Mouse (Mus musculus) inflammation-experienced regulatory T-cells, adult 16 weeks (primary cell): ENCODE results near the gene Fgf2. TPM values are rescaled to one million over a fixed set of nuclear protein-coding genes. Genes with fewer than 3 reads are reported as not detected.

Source experiments
- polyA plus RNA-seq: library from polyadenylated mRNA; unstranded; fragments of 100-300 nt; shearing (Covaris generic); gene quantifications from one replicate; pipeline ENCODE4 v1.2.1, GENCODE M21; 2017

The Fgf2 gene
- 5.6 TPM for polyA plus RNA-seq

GRCm38 (mm10) chr3:37348221-37349165 lies at the start of gene Fgf2:
Fgf2 (plus strand) TSS chr3:37348346.

GRCm38 (mm10) chr3:37312370-37312941 lies 35.7 kb upstream of the Fgf2 start, which contains the start of the genes Bbs12 and Cetn4:
Bbs12 (plus strand) TSS chr3:37312554.
Cetn4 (minus strand) TSS chr3:37312708.

GRCm38 (mm10) chr3:37419458-37419991 lies 71.4 kb downstream of the Fgf2 start, which contains the start of gene Spata5:
Spata5 (plus strand) TSS chr3:37419896.

GRCm38 (mm10) chr3:37420072-37420471 lies 71.9 kb downstream of the Fgf2 start, which contains the start of gene Nudt6:
Nudt6 (minus strand) TSS chr3:37420211.

Other genes with a start within 250 kb of the Fgf2 start
- gene Il2, start 222.4 kb upstream of the Fgf2 start, polyA plus RNA-seq = 0.87 TPM
- 11.6 TPM for gene Il21, start 115.7 kb upstream of the Fgf2 start, polyA plus RNA-seq
- gene Bbs12, start 35.8 kb upstream of the Fgf2 start, polyA plus RNA-seq = 7.5 TPM
- 1.5 TPM for gene Cetn4, start 35.6 kb upstream of the Fgf2 start, polyA plus RNA-seq
- 52.8 TPM for gene Spata5, start 71.5 kb downstream of the Fgf2 start, polyA plus RNA-seq
- gene Nudt6, start 71.9 kb downstream of the Fgf2 start, polyA plus RNA-seq = 22.6 TPM